In the genomic region with DNA sequence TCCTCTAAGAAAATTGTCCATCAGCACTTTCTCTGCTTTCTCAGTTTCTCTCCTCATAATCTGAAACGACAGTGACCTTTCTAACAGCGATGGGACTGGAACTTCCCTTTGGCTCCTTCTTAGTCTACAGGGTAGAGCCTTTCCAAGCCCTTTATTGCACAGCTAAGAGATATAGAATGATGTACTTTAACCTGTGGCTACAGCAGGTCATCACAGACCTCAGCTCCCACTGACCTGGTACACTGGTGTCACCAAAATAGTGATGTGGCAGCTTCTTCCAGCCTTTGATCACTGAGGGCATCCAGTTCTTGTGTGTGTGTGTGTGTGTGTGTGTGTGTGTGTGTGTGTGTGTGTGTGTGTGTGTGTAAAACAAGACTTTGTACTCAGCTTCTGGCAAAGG, we compare ENCODE assay signal across 28 mouse cellular contexts. TPM values are rescaled to one million over a fixed set of nuclear protein-coding genes. Genes with fewer than 3 reads are reported as not detected.
"Had no signal": no experiment of that assay in that cellular context is flagged by ENCODE, and none has a peak within 500 bp of the region (broad histone marks: within the 10 kb centered on the region; RNA-seq: fewer than 3 reads in every experiment).

No protein-coding gene starts in this region.

- DNase-seq: gastrocnemius, adult 2 months; gastrocnemius, postnatal 10 days; gastrocnemius, postnatal 25 days; heart, adult 18-20 months; heart, postnatal 10 days; heart, postnatal 4 days; kidney, adult 11 months; kidney, adult 2 months; kidney, adult 9 months; kidney, postnatal 14 days; kidney, postnatal 36 days; layer of hippocampus, adult 9-11 months; layer of hippocampus, postnatal 36 days; left cerebral cortex, postnatal 4 days had no signal

- H3K4me2 ChIP-seq: heart, embryonic 12.5 days; hindbrain, embryonic 12.5 days; hindbrain, embryonic 14.5 days; kidney, embryonic 15.5 days; limb, embryonic 13.5 days; limb, embryonic 15.5 days; liver, embryonic 12.5 days had no signal

- H3K27me3 ChIP-seq: heart, embryonic 12.5 days; hindbrain, embryonic 12.5 days; kidney, embryonic 15.5 days; limb, embryonic 13.5 days; limb, embryonic 15.5 days; liver, embryonic 12.5 days had no signal

- H3K4me3 ChIP-seq: gastrocnemius, adult 2 months; heart, embryonic 10.5 days; heart, embryonic 12.5 days; hindbrain, embryonic 10.5 days; hindbrain, embryonic 12.5 days; kidney, embryonic 15.5 days; limb, embryonic 13.5 days; limb, embryonic 15.5 days; liver, embryonic 12.5 days had no signal

- H3K9ac ChIP-seq: heart, embryonic 12.5 days; hindbrain, embryonic 12.5 days; hindbrain, embryonic 14.5 days; kidney, embryonic 15.5 days; limb, embryonic 13.5 days; limb, embryonic 15.5 days; liver, embryonic 12.5 days had no signal

- ATAC-seq: hindbrain, embryonic 16.5 days; inflammation-experienced regulatory T-cells, adult 6 months; liver, embryonic 12.5 days had no signal

- H3K27ac ChIP-seq: gastrocnemius, adult 2 months; heart, embryonic 10.5 days; hindbrain, embryonic 10.5 days; hindbrain, embryonic 12.5 days; hindbrain, embryonic 14.5 days; kidney, embryonic 15.5 days; kidney, postnatal 0 days; limb, embryonic 13.5 days; limb, embryonic 15.5 days; liver, embryonic 12.5 days had no signal

- H3K4me1 ChIP-seq: hindbrain, embryonic 10.5 days; hindbrain, embryonic 12.5 days; limb, embryonic 13.5 days; limb, embryonic 15.5 days; liver, embryonic 12.5 days had no signal

- H3K9me3 ChIP-seq: heart, embryonic 10.5 days; heart, embryonic 12.5 days; hindbrain, embryonic 10.5 days; hindbrain, embryonic 12.5 days; kidney, embryonic 15.5 days; limb, embryonic 13.5 days; limb, embryonic 15.5 days; liver, embryonic 12.5 days had no signal

- H3K36me3 ChIP-seq: heart, embryonic 10.5 days; heart, embryonic 12.5 days; hindbrain, embryonic 10.5 days; hindbrain, embryonic 12.5 days; kidney, embryonic 15.5 days; limb, embryonic 13.5 days; limb, embryonic 15.5 days had no signal

RNA-seq across cellular contexts. Expression of gene Gm5105, which starts 54.3 kb away (rescaled TPM):
- polyA plus RNA-seq: heart, embryonic 10.5 days; hindbrain, embryonic 10.5 days; hindbrain, embryonic 12.5 days; inflammation-experienced regulatory T-cells, adult 6 months; kidney, adult 2 months; kidney, embryonic 15.5 days; limb, embryonic 11.5 days; liver, adult 2 months; liver, embryonic 12.5 days had no signal

RNA-seq across cellular contexts. Expression of gene 1110002E22Rik, which starts 56.6 kb away (rescaled TPM):
- polyA plus RNA-seq: inflammation-experienced regulatory T-cells, adult 6 months; liver, adult 2 months had no signal
